Mouse (Mus musculus) lung, adult 2 months (tissue): ENCODE results near the gene Uck2.

Experiments used
- CTCF ChIP-seq: fragments of 200-500 bp; IDR thresholded peaks from 2 replicates; pipeline ENCODE4 v1.5.1; 2011; ENCODE audit warnings: mild to moderate bottlenecking, low read length, control low read depth; ENCODE audit not compliant: insufficient read depth
- POLR2A ChIP-seq: fragments of 200-500 bp; IDR thresholded peaks from 2 replicates; pipeline ENCODE4 v1.6.1; 2011; ENCODE audit warnings: low read depth, mild to moderate bottlenecking, control low read depth, low read length, borderline replicate concordance; ENCODE audit errors: extremely low read depth

GRCm38 (mm10) chr1:167232918-167233317 is 52.2 kb downstream of the Uck2 start:
- TF ChIP-seq POLR2A, result no peak
- no peak for TF ChIP-seq CTCF
